Mouse (Mus musculus) heart, embryonic 11.5 days (tissue): ENCODE results near the gene 4930470P17Rik. TPM values are rescaled to one million over a fixed set of nuclear protein-coding genes. Genes with fewer than 3 reads are reported as not detected.

Experiments
- ATAC-seq: fragments of 200-750 bp; cut with Nextera tagmentation; replicated peaks from 2 replicates; pipeline ENCODE4 v1.8.0; 2017; ENCODE audit warnings: moderate library complexity; ENCODE audit not compliant: insufficient number of reproducible peaks, low FRiP score, low TSS enrichment
- H3K27ac ChIP-seq: fragments of 300-500 bp; sonication (generic); 2 replicates; pipeline ENCODE4 v1.5.1; 2014; ENCODE audit warnings: mild to moderate bottlenecking, low read depth, low read length
- H3K27me3 ChIP-seq: fragments of 300-500 bp; sonication (generic); 2 replicates; pipeline ENCODE4 v1.6.1; 2014; ENCODE audit warnings: mild to moderate bottlenecking, low read length, mixed read lengths; ENCODE audit not compliant: control insufficient read depth, insufficient read depth
- H3K36me3 ChIP-seq: fragments of 300-500 bp; sonication (generic); 2 replicates; pipeline ENCODE4 v1.6.1; 2014; ENCODE audit warnings: mild to moderate bottlenecking, low read length, moderate library complexity, mixed read lengths; ENCODE audit not compliant: control insufficient read depth, insufficient read depth
- H3K4me1 ChIP-seq: fragments of 300-500 bp; sonication (generic); 2 replicates; pipeline ENCODE4 v1.6.1; 2014; ENCODE audit warnings: low read length; ENCODE audit not compliant: control insufficient read depth, insufficient read depth
- H3K4me2 ChIP-seq: fragments of 300-500 bp; sonication (generic); 2 replicates; pipeline ENCODE4 v1.6.1; 2014; ENCODE audit warnings: mild to moderate bottlenecking, moderate library complexity
- H3K4me3 ChIP-seq: fragments of 300-500 bp; sonication (generic); 2 replicates; pipeline ENCODE4 v1.5.1; 2014; ENCODE audit warnings: low read depth, low read length
- H3K9ac ChIP-seq: fragments of 300-500 bp; sonication (generic); 2 replicates; pipeline ENCODE4 v1.6.1; 2014; ENCODE audit warnings: mild to moderate bottlenecking, low read depth, low read length, moderate library complexity
- H3K9me3 ChIP-seq: fragments of 300-500 bp; sonication (generic); replicated peaks from 2 replicates; pipeline ENCODE4 v1.6.1; 2016; ENCODE audit warnings: low read length; ENCODE audit not compliant: control insufficient read depth
- WGBS: fragments of 180-500 bp; shearing (Covaris S2); extraction: QIAGEN DNeasy Blood & Tissue Kit; methylation state at CpG from one replicate; pipeline ENCODE4 v1.1.7; 2014; ENCODE audit not compliant: insufficient replicate concordance; 5-methylcytosine and 5-hydroxymethylcytosine counted together
- polyA plus RNA-seq: library from polyadenylated mRNA; unstranded; fragments of >200 nt; fragmentation: Nextera tagmentation; extraction: Ambion mirVana; gene quantifications from 2 replicates; pipeline ENCODE4 v1.2.1, GENCODE M21; 2014

4930470P17Rik gene
- not detected in 2 replicates for polyA plus RNA-seq

- Histone ChIP-seq H3K36me3 (no peaks in the 10 kb centered on the region), H3K4me3 (no peak within 1 kb of the TSS), H3K4me1 (no peaks in the 10 kb centered on the region), H3K4me2 (no peak within 1 kb of the TSS), H3K9me3 (no peaks in the 10 kb centered on the region), H3K27ac (no peak within 1 kb of the TSS), H3K27me3 (no peaks in the 10 kb centered on the region), H3K9ac (no peak within 1 kb of the TSS)
- 69% methylated on average over 9 of the region's 9 CpGs for WGBS
- no peak for ATAC-seq
These were observed at the start of gene 4930470P17Rik for GRCm38 (mm10) chr2:170601917-170602316. TSS of gene 4930470P17Rik (minus strand) at chr2:170602017.

GRCm38 (mm10) chr2:170651483-170651882 is 49.7 kb upstream of the 4930470P17Rik start:
- Histone ChIP-seq H3K27me3 (no peaks in the 10 kb centered on the region), H3K9me3 (peaks cover 3% of the 10 kb centered on the region; the same call in 1 of the 2 replicates), H3K4me3 (no peak overlapping the region), H3K27ac (no peak overlapping the region), H3K4me1 (no peaks in the 10 kb centered on the region), H3K36me3 (no peaks in the 10 kb centered on the region), H3K9ac (no peak overlapping the region), H3K4me2 (no peak overlapping the region)
- 91% methylated on average over 1 of the region's 1 CpGs for WGBS
- ATAC-seq = no peak

GRCm38 (mm10) chr2:170648542-170648941 is 46.7 kb upstream of the 4930470P17Rik start:
- Histone ChIP-seq H3K27ac (no peak overlapping the region), H3K4me1 (no peaks in the 10 kb centered on the region), H3K27me3 (no peaks in the 10 kb centered on the region), H3K9me3 (peaks cover 3% of the 10 kb centered on the region; the same call in 1 of the 2 replicates), H3K36me3 (no peaks in the 10 kb centered on the region), H3K4me3 (no peak overlapping the region), H3K9ac (no peak overlapping the region), H3K4me2 (no peak overlapping the region)
- no peak for ATAC-seq
- 69% methylated on average over 11 of the region's 11 CpGs for WGBS

- Histone ChIP-seq H3K9ac (no peak overlapping the region), H3K4me3 (no peak overlapping the region), H3K27ac (no peak overlapping the region), H3K27me3 (no peaks in the 10 kb centered on the region), H3K4me2 (no peak overlapping the region), H3K36me3 (no peaks in the 10 kb centered on the region), H3K4me1 (no peaks in the 10 kb centered on the region), H3K9me3 (no peaks in the 10 kb centered on the region)
- 83% methylated on average over 6 of the region's 6 CpGs for WGBS
- ATAC-seq = no peak
These were observed 44.4 kb upstream of the 4930470P17Rik start for GRCm38 (mm10) chr2:170646201-170646600.

- Histone ChIP-seq H3K9me3 (no peaks in the 10 kb centered on the region), H3K4me3 (no peak overlapping the region), H3K4me2 (no peak overlapping the region), H3K27me3 (no peaks in the 10 kb centered on the region), H3K4me1 (no peaks in the 10 kb centered on the region), H3K27ac (no peak overlapping the region), H3K36me3 (no peaks in the 10 kb centered on the region), H3K9ac (no peak overlapping the region)
- no peak for ATAC-seq
- WGBS = 43% methylated on average over 4 of the region's 4 CpGs
These were observed 40.6 kb upstream of the 4930470P17Rik start for GRCm38 (mm10) chr2:170642338-170642806.

GRCm38 (mm10) chr2:170640281-170640680 is 38.5 kb upstream of the 4930470P17Rik start:
- H3K4me2 ChIP-seq = no peak overlapping the region
- no peaks in the 10 kb centered on the region for H3K27me3 ChIP-seq
- H3K4me1 ChIP-seq = no peaks in the 10 kb centered on the region
- 88% methylated on average over 11 of the region's 11 CpGs for WGBS
- no peaks in the 10 kb centered on the region for H3K36me3 ChIP-seq
- ATAC-seq = no peak
- H3K9me3 ChIP-seq = no peaks in the 10 kb centered on the region
- H3K27ac ChIP-seq = no peak overlapping the region
- no peak overlapping the region for H3K4me3 ChIP-seq
- no peak overlapping the region for H3K9ac ChIP-seq

- no peaks in the 10 kb centered on the region for H3K9me3 ChIP-seq
- no peak for ATAC-seq
- WGBS = 78% methylated on average over 8 of the region's 8 CpGs
- H3K27me3 ChIP-seq = no peaks in the 10 kb centered on the region
- no peak overlapping the region for H3K4me3 ChIP-seq
- no peaks in the 10 kb centered on the region for H3K4me1 ChIP-seq
- H3K4me2 ChIP-seq = no peak overlapping the region
- no peak overlapping the region for H3K9ac ChIP-seq
- H3K36me3 ChIP-seq = no peaks in the 10 kb centered on the region
- no peak overlapping the region for H3K27ac ChIP-seq
These were observed 36.9 kb upstream of the 4930470P17Rik start for GRCm38 (mm10) chr2:170638746-170639145.

GRCm38 (mm10) chr2:170632998-170633622 is 31.3 kb upstream of the 4930470P17Rik start:
- no peaks in the 10 kb centered on the region for H3K36me3 ChIP-seq
- peak; percentile 62; the same call in 1 of the 2 replicates for ATAC-seq
- no peaks in the 10 kb centered on the region for H3K4me1 ChIP-seq
- H3K9ac ChIP-seq = no peak overlapping the region
- H3K4me2 ChIP-seq = no peak overlapping the region
- H3K4me3 ChIP-seq = no peak overlapping the region
- 0 out of 2 replicates have a peak, but pooled peaks cover 2% of the 10 kb centered on the region for H3K9me3 ChIP-seq
- no peaks in the 10 kb centered on the region for H3K27me3 ChIP-seq
- no peak overlapping the region for H3K27ac ChIP-seq
- WGBS = 95% methylated on average over 2 of the region's 2 CpGs

- Histone ChIP-seq H3K27me3 (no peaks in the 10 kb centered on the region), H3K9ac (no peak overlapping the region)
- ATAC-seq = no peak
These were observed 30.6 kb upstream of the 4930470P17Rik start for GRCm38 (mm10) chr2:170632386-170632785.

More at GRCm38 (mm10) chr2:170632386-170632785, 30.6 kb upstream of the 4930470P17Rik start:
- no peak overlapping the region for H3K27ac ChIP-seq
- H3K4me1 ChIP-seq = no peaks in the 10 kb centered on the region
- 0 out of 2 replicates have a peak, but pooled peaks cover 2% of the 10 kb centered on the region for H3K9me3 ChIP-seq
- H3K4me2 ChIP-seq = no peak overlapping the region
- no peak overlapping the region for H3K4me3 ChIP-seq
- H3K36me3 ChIP-seq = no peaks in the 10 kb centered on the region
